Mouse (Mus musculus): ENCODE measurements around the gene Pfdn6.
"Not testable (repeated sequence)": the region's sequence is repeated elsewhere in the genome, so short reads cannot be mapped to it uniquely, and the experiment has no call there.

Pfdn6 gene

DNA sequence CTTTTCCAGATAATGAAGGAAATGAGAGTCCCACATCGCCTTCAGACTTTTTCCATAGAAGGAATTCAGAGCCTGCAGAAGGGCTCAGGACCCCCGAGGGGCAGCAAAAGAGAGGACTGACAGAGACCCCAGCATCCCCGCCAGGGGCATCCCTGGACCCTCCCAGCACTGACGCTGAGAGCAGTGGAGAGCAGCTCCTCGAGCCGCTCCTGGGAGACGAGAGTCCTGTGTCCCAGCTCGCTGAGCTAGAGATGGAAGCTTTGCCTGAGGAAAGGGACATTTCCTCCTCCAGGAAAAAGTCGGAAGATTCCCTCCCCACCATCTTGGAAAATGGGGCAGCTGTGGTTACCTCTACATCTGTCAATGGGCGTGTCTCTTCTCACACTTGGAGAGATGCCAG lies 26.9 kb downstream of the Pfdn6 start:
- DNase-seq = no peak

DNA sequence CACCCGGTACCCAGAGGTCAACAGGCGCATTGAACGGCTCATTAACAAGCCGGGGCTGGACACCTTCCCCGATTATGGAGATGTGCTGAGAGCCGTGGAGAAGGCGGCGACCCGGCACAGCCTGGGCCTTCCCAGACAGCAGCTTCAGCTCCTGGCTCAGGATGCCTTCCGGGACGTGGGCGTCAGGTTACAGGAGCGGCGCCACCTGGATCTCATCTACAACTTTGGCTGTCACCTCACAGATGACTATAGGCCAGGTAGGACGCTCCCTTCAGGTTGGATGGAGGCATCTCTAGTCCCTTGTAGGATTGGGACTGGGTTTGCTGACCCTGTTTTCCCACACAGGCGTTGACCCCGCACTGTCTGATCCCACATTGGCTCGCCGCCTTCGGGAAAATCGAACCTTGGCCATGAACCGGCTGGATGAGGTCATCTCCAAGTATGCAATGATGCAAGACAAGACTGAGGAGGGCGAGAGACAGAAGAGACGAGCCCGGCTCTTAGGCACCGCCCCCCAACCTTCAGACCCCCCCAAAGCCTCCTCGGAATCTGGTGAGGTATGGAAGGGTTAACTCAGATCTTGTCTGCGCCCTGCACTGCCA lies 28.2 kb downstream of the Pfdn6 start:
- no peak for DNase-seq

DNA sequence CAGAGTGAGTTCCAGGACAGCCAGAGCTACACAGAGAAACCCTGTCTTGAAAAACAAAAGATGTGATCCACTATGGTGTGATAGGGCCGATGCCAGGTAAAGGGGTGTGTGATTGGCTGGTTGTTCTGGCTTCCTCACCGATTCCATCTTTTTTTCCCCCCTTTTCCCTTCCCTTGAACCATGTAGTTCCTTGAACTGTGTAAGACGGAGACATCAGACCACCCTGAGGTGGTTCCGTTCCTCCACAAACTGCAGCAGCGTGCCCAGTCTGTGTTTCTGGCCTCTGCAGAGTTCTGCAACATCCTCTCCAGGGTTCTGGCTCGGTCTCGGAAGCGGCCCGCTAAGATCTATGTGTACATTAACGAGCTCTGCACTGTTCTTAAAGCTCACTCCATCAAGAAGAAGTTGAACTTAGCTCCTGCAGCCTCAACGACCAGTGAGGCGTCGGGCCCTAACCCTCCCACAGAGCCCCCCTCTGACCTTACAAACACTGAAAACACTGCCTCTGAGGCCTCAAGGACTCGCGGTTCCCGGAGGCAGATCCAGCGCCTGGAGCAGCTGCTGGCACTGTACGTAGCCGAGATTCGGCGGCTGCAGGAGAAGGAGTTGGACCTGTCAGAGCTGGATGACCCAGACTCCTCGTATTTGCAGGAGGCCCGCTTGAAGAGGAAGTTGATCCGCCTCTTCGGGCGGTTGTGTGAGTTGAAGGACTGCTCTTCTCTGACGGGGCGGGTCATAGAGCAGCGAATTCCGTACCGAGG lies 28.9 kb downstream of the Pfdn6 start:
- no peak for DNase-seq

DNA sequence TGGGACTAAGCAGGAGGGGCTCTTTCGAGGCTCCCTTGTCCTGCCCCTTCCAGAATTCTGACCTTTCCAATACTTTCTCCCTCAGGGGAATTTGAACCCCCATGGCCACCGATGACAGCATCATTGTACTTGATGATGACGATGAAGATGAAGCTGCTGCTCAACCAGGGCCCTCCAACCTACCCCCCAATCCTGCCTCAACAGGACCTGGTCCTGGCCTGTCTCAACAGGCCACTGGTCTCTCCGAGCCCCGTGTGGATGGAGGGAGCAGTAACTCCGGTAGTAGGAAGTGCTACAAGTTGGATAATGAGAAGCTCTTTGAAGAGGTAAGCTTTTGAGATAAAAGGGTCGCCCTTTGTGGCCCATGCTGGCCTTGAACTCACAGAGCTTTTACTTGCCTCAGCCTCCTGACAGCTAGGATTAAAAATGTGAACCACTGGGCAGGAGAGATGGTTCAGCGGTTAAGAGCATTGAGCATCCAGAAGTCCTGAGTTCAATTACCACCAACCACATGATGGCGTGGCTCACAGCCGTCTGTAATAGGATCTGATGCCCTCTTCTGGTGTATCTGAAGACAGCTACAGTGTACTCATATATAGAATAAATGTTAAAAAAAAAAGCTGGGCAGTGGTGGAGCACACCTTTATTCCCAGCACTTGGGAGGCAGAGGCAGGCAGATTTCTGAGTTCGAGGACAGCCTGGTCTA lies 29.6 kb downstream of the Pfdn6 start:
- DNase-seq = no peak

DNA sequence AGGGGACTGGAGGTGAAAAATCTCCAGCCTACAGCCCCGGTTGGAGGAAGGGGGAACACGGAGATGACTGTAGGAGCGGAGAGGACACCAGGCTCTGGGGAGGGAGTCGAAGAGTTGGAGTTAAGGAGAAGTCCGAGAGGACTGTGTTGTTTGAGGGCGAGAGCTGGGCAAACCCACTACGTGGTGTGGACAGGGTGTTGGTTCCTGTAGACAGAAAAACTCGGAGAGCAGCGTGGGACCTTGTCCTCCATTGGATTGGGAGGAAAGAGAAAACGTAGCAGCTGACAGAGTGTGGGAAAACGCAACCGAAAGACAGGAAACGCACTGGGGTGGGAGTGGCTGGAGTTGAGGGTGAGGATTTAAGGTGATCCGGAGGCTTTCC lies 30.3 kb downstream of the Pfdn6 start:
- peak; percentile 58 for DNase-seq

DNA sequence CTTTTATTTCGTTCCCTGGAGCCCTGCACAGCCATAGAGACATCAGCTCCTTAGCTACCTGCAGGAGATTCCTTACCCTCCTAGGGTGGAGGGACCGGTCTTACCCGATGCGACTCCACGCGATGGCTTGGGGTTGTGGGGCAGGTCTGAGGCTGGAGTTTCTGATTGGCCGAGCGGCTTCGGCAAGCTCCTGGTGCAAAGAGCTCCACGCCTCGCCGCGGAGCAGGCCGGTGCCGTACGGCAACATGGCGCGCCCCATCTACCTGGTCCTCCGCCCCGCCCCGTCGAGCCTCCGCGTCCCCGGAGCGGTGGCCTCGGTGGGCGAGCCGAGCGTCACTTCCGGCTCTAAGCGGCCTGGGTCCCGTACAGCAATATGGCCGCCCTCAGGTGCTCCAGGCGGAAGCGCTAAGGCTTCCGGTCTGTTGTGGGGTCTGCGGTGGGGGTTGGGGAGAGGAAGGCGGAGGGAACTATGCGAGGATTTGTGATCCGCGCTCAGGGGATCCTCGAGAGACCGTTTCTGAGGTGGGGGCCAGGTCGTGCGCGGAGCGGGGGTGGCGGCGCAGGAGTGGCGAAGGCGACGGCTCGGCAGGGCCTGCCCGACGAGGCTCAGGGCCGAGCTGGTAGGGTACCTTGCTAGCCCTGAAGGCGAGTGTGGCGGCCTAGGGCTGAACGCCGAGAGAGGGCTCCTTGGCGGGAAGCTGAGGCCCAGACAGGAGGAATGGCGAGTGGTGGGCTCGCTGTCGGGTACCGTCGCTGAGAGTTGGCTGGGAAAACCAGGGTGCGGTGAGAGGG lies 30.9 kb downstream of the Pfdn6 start, which contains the start of gene Daxx:
TSS of gene Daxx (plus strand) at position 338 of the 792 bp plus-strand sequence.
- DNase-seq = peak; percentile 99

DNA sequence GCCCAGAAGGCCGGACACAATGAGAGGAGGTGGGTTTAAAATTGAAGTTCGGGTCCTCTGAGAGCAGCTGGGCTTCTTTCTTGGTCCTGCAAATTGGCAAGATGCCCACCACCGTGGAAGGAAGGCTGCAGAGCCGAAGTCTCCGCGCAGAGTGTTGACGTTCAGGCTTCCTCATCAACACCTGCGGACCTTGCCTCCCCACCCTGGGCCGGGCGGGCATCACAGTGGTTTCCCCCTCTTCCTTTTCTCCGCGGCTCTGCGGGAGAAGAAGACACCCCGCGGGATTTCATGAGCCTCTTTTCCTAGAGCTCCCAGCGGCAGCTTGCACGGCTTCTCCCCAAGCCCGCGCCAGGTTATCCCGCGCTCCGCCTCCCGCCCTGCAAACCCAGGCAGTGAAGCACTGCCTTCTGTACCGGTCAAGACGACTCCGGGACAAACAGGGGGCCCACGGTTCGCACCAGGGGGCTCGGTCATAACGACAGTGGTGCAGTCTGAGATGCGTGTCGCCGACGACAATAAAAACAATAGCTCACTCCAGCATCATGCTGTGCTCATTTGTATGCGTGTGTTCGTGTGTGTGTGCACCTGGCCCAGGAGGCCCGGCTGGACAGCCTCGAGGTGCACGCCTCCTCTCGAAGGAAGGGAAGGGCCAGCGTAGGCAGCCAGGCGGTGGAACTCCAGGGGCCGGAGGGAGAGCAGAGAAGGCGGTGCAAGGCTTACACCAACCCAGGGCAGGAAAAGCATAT lies 31.6 kb downstream of the Pfdn6 start:
- peak; percentile 43 for DNase-seq

DNA sequence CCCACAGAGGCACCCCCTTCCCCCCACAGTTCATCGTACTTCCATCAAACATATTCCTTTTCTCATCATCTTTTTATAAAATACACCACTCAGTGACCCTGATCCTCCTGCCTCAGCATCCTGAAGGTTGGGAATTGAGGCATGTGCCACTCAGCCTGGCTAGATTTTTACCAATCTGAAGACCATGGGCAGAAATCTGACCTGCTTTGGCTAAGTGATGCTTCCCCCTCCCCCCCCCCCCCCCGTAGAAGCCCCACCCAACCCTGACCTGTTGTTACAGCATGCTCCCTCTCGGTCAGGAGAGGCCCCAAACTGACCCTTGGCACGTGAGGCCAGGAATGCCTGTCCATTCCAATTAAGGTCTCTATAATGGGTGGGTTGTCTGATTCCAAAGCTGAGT lies 35.3 kb downstream of the Pfdn6 start, which contains the start of gene Platr17:
TSS of gene Platr17 (plus strand) at position 301 of the 400 bp plus-strand sequence.
- DNase-seq = not testable (repeated sequence)

DNA sequence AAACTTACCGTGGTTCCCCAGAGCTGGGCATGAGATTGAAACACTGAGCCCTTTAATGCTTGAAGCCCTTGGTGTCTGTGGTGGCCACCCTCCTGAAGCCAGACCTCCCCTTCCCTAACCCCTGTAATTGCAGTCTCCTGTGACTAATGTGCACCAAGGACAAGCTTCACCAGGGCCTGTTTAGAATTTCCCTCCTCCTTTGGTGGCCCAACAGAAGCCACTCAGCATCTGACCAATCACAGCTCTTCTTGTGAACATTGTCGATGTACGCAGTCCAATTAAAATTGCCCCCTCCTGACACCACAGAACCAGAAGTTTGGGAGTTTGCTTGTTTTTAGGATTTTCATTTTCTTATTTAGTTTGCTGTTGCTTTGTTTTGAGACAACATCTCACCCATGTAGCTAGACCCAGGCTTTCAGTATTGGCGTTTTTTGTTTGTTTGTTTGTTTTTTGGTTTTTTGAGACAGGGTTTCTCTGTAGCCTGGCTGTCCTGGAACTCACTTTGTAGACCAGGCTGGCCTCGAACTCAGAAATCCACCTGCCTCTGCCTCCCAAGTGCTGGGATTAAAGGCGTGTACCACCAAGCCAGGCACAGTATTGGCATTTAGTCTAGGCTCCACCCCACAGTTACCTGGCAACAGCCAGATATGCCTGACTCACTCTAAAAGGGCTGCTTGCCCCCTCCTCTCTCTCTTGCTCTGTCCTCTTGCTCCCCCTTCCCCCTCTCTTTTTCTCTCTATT lies 36.1 kb downstream of the Pfdn6 start:
- DNase-seq = not testable (repeated sequence)

DNA sequence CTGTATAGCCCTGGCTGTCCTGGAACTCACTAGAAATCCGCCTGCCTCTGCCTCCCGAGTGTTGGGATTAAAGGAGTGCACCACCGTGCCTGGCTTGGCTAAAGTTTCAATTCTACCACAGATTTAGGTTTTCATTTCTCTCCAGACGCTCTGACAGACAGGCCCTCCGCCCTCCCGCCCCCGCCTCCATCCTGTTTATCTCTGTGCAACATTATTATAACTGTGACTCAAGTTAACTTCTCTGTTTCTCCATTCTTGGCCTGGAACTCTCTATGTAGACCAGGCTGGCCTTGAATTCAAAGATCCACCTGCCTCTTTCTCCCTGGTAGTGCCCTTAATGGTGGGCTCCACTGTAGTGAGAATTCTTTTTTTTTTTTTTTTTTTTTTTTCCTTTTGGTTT lies 37.7 kb downstream of the Pfdn6 start:
- no peak for DNase-seq

DNA sequence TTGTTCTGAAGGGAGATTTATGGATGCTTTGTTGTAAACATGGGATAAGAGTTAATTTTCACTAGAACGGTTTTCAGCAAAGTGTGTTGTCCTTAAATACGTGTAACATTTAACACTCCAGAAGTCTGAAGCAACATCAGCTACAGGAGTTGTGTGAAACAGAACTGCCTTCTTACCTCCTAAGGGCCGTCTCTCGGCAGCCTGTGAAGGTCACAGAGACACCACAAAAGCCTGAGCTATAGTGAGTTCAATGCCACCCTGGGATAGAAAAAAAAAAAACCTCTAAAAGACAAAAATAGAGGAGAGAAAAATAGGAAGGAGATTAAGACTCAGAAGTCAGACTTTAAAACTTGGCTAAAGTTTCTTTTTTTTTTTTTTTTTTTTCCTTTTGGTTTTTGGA lies 38.1 kb downstream of the Pfdn6 start:
- DNase-seq = no peak

DNA sequence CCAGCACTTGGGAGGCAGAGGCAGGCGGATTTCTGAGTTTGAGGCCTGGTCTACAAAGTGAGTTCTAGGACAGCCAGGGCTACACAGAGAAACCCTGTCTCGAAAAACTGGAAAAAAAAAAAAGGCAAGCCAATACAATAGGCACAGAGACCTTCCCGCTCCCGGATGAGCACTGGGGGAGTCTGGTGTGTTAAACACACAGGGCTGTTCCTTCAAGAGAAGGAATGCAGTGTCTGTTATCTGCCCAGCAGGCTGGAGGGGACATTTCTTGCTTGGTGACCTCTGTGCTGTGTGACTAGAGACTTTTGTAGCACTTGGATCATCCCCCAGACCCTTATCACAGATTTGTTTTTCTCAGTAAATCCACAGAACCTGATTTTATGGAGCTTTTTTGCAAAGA lies 38.5 kb downstream of the Pfdn6 start:
- DNase-seq = no peak

DNA sequence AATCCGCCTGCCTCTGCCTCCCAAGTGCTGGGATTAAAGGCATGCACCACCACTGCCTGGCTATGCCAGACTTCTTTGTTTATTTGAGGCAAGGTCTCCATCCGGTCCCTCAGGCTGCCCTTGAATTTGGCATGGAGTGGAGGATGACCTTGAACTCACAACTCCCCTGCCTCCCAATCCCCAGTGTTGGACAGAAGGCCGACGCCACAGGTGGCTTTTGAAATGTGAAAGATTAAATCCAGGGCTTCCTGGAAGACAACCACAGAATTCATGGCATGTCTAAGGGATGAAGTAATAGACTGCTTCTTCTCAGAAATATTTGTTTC lies 39.2 kb downstream of the Pfdn6 start:
- no peak for DNase-seq

DNA sequence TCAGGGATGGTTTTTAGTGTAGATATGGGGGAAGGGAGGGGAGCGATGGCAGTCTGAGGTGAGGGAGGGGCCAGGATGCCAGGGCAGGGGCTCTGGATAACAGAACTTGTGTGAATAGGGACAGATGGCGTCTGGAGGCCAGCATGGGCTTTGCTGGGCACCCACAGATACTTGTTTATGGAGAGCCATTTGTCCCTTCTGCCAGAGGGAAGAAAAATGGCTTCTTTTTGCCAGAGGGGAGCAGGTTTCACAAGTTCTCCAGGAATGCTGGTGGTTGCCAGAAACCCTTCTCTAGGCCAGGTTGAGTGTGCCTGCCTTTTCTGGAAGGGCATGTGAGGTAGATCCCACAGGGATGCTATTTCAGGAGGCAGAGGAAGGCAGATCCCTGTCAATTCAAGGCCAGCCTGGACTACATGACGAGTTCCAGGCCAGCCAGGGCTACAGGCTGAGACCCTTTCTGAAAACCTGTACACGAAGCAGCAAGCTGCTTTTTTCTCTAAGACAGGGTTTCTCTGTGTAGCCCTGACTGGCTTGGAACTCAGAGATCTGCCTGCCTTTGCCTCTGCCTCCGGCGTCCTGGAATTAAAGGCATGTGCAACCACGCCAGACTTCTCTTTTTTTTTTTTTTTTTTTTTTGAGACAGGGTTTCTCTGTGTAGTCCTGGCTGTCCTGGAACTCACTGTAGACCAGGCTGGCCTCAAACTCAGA lies 39.7 kb downstream of the Pfdn6 start:
- DNase-seq = no peak

DNA sequence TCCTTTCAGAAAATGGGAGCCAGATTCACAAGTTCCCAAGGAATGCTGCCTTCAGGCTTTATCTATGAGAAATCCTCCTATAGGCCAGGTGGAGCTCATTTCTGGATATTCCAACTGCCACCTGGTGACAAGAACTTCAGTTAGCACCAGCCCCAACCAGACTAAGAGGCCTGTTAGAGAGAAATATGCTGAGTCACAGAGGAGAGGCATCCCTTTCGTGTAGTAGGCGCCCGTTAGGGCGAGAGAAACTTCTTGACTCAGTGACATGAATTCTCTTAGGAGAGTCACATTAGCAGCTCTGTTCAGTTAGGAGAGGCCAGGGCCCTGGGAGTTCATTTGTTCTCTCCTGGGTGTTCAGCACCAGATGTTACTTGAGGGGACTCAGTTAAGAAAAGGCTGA lies 40.5 kb downstream of the Pfdn6 start:
- no peak for DNase-seq

DNA sequence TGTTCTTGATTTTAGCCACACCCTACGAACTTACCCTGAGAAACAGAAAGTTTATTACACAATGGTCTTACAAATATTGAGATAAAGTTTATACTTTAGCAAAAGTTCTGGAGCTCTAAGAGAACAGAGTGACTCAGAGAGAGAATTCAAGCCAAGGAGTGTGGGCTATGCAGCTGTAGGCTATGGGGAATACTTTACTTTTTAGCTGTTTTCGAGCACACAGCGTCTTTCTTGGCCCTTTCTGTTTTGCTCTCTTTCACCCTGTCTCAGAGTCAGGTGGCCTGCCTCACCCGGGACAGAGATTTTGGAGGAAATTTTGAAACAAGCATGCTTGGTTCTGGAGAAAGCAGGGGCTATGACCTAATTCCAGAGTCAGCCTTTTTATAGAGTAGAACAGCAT lies 42.0 kb downstream of the Pfdn6 start:
- not testable (repeated sequence) for DNase-seq

DNA sequence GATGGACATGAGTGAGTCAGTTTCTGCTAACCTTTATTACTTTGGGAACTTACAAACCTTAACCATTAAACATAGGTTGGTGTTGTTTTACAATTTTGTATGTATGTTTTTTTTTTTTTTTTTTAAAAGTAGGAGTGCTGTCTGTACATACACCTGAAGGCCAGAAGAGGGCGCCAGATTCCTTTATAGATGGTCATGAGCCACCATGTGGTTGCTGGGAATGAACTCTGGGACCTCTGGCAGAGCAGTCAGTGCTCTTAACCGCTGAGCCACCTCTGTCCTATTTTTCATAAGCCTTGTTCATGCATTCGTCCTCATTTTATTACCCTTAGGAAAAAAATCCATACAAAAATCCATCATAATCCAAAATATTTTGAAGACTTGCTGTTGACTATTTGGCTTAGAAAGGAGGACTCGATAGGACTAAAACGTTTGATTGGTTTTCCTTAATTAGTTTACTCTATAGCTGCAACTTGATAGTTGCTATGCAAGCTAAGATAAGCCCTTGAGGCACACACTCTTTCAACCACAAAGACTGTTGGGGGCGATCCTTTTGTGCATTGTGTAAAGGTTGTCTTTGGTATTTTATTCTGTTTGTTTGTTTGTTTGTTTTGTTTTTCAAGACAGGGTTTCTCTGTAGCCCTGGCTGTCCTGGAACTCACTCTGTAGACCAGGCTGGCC lies 42.9 kb downstream of the Pfdn6 start:
- peak; percentile 65 for DNase-seq

DNA sequence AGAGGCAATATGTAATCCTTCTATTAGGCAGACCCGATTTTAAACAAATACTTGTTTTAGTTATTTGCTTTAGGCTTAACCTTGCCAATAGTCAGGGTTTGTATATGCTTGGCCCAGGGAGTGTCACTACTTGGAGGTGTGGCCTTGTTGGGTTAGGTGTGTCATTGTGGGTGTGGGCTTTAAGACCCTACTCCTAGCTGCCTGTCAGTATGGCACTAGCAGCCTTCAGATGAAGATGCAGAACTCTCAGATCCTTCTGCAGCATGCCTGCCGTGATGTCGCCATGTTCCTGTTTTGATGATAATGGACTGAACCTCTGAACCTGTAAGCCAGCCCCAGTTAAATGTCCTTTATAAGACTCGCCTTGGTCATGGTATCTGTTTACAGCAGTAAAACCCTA lies 47.1 kb downstream of the Pfdn6 start:
- not testable (repeated sequence) for DNase-seq

DNA sequence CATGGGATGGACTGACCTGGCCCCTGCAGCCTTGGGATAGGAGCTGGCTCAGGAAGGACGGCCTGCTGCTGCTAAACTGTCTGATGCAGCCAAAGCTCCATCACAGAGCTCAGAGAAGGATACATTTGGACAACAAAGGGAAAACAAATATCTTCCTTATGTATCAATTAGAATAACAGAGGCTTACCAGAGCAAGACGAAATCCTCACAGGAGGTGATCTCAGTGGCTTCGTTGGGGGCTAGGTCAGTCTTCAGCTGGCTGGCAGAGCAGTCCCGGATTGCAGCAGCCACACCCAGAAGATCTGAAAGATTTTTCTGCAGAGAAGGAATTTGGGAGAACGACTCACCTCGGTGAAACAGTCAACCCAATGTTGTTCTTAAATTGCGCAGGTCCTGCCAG lies 47.7 kb downstream of the Pfdn6 start:
- DNase-seq = no peak

DNA sequence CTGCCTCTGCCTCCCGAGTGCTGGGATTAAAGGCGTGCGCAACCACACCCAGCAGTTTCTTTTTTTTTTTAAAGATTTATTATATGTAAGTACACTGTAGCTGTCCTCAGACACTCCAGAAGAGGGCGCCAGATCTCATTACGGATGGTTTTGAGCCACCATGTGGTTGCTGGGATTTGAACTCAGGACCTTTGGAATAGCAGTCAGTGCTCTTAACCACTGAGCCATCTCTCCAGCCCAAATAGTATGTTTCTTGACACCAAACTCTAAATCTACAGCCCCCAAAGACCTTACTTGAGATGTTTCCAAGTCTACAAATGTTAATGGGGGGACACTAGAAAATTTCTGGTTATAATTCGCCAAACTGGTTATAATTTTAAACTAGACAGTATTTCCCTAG lies 48.3 kb downstream of the Pfdn6 start:
- not testable (repeated sequence) for DNase-seq

DNA sequence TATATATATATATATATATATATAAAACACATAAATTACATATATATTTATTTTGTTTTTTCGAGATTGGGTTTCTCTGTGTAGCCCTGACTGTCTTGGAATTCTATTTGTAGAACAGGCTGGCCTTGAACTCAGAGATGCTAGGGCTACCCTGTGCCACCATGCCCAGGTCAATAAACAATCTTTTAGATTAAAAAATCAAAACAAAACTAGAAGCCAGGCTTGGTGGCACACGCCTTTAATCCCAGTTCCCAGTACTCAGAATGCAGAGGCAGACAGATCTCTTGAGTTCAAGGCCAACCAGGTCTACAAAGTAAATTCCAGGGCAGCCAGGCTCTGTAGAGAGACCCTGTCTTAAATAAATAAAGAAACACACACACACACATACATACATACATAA lies 48.8 kb downstream of the Pfdn6 start:
- no peak for DNase-seq

Measured in lung, postnatal 14 days (tissue).